Mouse (Mus musculus) stomach, postnatal 0 days (tissue): ENCODE results near the gene 5430419D17Rik.

Experiments used
- CTCF ChIP-seq: IDR thresholded peaks from 2 replicates; pipeline ENCODE4 v1.5.1; 2016; ENCODE audit warnings: antibody characterized with exemption, low read depth, mild to moderate bottlenecking, moderate library complexity
- EP300 ChIP-seq: optimal IDR thresholded peaks from 2 replicates; pipeline ENCODE3; 2016; ENCODE audit warnings: antibody characterized with exemption

DNA sequence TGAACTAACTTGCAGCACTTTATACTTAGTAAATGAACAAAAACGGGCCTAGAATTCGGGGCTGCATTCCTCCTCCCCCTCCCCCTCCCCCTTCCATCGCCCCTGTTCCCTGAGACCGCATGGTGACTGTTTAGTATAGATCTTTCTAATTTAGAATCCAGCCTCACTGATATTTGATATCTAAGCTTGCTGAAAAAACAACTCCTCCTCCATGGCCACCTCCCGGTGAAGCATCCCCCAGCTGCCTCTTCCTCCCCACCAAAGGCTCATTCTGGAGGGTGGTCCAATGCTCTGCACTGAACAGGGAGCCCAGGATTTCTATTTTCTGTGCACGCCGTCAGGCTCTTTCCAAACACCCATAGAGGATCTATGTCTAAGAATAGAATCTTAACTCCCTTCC lies 144.1 kb downstream of the 5430419D17Rik start:
- TF ChIP-seq CTCF (no peak), EP300 (no peak)
